Mouse (Mus musculus) monocyte, adult 59 days (primary cell): Measurements from ENCODE around the gene Nlrp10. TPM values are rescaled to one million over a fixed set of nuclear protein-coding genes. Genes with fewer than 3 reads are reported as not detected.

Experiments used
- total RNA-seq, 2 experiments: library from RNA; stranded (reverse); gene quantifications; one replicate each; pipeline ENCODE4 v1.2.4; 2023

Gene Nlrp10
- total RNA-seq = under 1 TPM; 0.82 to 0.86 TPM

DNA sequence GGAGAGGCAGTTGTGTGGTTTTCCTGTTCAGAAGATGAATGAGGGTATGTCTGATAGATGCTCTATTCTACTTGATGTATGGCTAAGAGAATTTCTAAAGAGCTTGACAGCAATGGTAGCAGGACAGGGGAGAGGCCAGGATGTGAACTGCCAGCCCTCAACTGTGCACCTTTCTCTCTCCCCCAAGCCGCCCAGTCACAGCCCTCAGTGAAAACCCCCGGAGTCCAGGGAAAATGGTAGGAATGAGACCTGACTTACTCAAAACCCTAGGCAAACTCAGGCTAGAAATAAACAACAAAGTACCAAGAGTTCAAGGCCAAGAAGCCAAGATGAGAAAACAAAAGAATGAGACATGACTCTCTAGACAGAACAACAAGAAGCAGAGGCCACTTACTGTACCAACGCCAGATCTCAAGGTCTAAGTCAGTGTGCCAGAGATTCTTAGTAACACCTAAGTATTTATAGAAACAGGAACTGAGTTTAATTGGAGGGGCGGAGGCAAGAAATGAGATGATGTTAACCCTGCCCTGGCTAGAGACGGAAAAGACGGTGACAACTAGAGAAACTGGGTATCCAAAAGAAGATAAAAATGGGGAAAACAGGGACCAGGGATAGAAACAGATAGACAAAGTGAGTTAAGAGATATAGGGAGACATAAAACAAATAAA lies at the start of gene Nlrp10:
TSS of gene Nlrp10 (minus strand) at position 453 of the 668 bp plus-strand sequence.

GRCm38 (mm10) chr7:108950312-108950761 lies 20.4 kb upstream of the Nlrp10 start, which contains the start of gene Tub:
Tub (plus strand) TSS chr7:108950338.

DNA sequence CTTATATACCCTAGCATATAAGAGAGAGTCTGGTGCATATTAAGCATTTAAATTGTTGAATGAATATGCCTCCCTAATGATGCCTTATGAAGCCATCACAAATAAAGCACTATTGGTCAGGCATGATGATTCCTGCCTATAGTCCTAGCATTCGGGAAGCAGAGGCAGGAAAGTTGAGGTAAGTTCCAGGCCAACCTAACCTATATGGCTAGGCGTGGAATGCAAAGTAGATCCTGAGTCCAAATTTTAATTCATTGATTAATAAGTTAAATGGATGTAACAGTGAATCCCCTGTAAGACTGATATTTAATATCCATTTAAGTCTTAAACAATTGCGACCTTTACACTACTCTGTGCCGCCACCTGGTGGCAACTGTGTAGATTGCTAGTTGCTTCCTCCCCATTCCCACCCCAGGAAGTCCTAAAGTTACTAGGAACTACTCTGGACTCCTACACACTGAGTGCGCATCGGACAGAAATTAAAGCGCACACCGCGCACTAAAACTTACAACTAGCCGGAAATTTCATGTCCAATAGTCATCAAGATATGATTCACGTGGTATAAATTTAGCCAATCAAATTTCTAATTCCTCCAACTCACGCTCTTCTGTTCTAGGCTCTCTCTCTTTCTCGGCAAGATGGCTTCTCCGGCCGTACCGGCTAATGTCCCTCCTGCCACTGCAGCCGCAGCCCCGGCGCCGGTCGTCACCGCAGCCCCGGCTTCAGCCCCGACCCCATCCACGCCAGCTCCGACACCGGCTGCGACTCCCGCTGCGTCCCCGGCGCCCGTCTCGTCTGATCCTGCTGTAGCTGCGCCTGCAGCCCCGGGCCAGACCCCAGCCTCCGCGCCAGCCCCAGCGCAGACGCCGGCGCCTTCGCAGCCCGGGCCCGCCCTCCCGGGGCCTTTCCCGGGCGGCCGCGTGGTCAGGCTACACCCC lies 4.1 kb upstream of the Nlrp10 start, which contains the start of gene Eif3f:
TSS of gene Eif3f (plus strand) at position 624 of the 938 bp plus-strand sequence.

GRCm38 (mm10) chr7:108894320-108894719 lies 35.7 kb downstream of the Nlrp10 start, which contains the start of gene Olfr519:
Olfr519 (minus strand) TSS chr7:108894420.

GRCm38 (mm10) chr7:108884906-108885305 lies 45.1 kb downstream of the Nlrp10 start, which contains the start of gene Olfr518:
Olfr518 (minus strand) TSS chr7:108885006.

DNA sequence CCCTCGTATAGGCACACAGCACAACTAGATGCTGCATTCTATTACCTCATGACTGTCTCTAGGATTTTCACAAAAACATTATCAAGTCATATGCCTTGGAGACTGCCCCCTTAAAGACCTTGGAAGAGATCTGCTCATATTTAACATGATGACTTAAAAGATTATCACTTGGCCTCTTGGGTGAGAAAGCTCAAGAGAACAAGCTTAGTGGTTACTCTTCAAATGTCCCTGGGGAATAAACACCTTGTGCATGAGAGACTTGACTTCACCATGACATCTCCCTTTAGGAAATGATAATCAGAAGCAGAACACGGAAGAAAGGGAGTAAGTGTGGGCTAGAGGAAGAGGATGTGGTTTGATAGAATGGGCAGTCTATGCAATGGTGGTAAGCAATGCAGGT lies 57.7 kb downstream of the Nlrp10 start, which contains the start of gene Olfr517:
TSS of gene Olfr517 (minus strand) at position 101 of the 400 bp plus-strand sequence.

Other genes with a start within 250 kb of the Nlrp10 start
- not detected for gene Olfr512, start 216.9 kb downstream of the Nlrp10 start, total RNA-seq
- gene Olfr513, start 179.2 kb downstream of the Nlrp10 start, total RNA-seq = not detected
- gene Olfr514, start 104.2 kb downstream of the Nlrp10 start, total RNA-seq = not detected
- not detected for gene Olfr516, start 79.6 kb downstream of the Nlrp10 start, total RNA-seq
- gene Olfr517, start 57.8 kb downstream of the Nlrp10 start, total RNA-seq = not detected
- gene Olfr518, start 45.2 kb downstream of the Nlrp10 start, total RNA-seq = not detected
- not detected for gene Olfr519, start 35.8 kb downstream of the Nlrp10 start, total RNA-seq
- 100 to 1,000 TPM; 215 to 246 TPM for gene Eif3f, start 4.2 kb upstream of the Nlrp10 start, total RNA-seq
- not detected for gene Tub, start 20.2 kb upstream of the Nlrp10 start, total RNA-seq
- gene Ric3, start 153.2 kb upstream of the Nlrp10 start, total RNA-seq = 1 to 10 TPM in 1 of 2 experiments, under 1 TPM in 1; 0.89 to 1.1 TPM
- 1 to 10 TPM; 4.0 to 5.4 TPM for gene Lmo1, start 245.0 kb upstream of the Nlrp10 start, total RNA-seq